ENCODE assay signal across 9 mouse cellular contexts in the genomic region with DNA sequence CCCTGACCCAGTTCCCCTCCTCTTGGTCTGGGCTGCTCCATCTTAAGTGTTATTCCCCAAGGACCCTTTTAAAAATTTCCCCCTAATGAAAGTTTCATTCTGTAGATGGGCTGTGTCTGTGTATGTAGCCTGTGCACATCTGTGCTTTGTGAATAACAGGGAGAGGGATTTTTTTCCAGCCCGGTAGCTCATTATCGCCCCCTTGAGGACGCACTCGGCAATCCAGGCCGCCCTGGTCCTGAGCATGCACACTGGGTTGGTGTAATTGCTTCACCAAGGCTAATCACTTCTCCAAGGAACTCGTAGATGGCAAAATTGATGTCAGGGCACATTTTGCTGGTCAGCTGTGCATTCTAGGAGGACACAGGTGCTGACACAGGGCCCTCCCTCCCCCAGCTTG. TPM values are rescaled to one million over a fixed set of nuclear protein-coding genes. Genes with fewer than 3 reads are reported as not detected.
DNase-seq lines count a peak whose midpoint lies in the region; ATAC-seq lines count a peak whose summit lies in the region.
"Had no signal": no experiment of that assay in that cellular context is flagged by ENCODE, and none has a peak within 500 bp of the region (broad histone marks: within the 10 kb centered on the region; RNA-seq: fewer than 3 reads in every experiment).

No protein-coding gene starts in this region.

- H3K4me1 ChIP-seq in limb, embryonic 11.5 days (ENCODE audit: control insufficient read depth, insufficient read depth, low read length), result peaks cover 7% of the 10 kb centered on the region; the same call in 1 of the 2 replicates

- no peak overlapping the region for H3K4me2 ChIP-seq in limb, embryonic 11.5 days (ENCODE audit: low read depth, severe bottlenecking)

- H3K9me3 ChIP-seq in limb, embryonic 11.5 days (ENCODE audit: control insufficient read depth, low read length), result no peaks in the 10 kb centered on the region

- 9% methylated on average over 6 of the region's 6 CpGs for WGBS in limb, embryonic 11.5 days

- peaks cover 34% of the 10 kb centered on the region for H3K27me3 ChIP-seq in limb, embryonic 11.5 days (ENCODE audit: control insufficient read depth, insufficient read depth, low read length)

- H3K9ac ChIP-seq in limb, embryonic 11.5 days (ENCODE audit: low read length), result no peak overlapping the region

- peak; percentile 56 to 68 for DNase-seq in cerebellum, adult 18-20 months
- no peak for DNase-seq in cerebellum, adult 9-11 months
- DNase-seq in left cerebral cortex, adult 18-20 months (ENCODE audit: low spot score in 2 of 2), result peak; percentile 32 to 55
- no peak for DNase-seq in left cerebral cortex, adult 11 months (ENCODE audit: low spot score)
- peak; percentile 81 for DNase-seq in MN1 (ENCODE audit: low spot score)
- DNase-seq in embryo, embryonic 10.5 days (ENCODE audit: low spot score), result peak; percentile 73
- DNase-seq in limb, embryonic 11.5 days (ENCODE audit: low spot score), result peak; percentile 84
- DNase-seq in thymus, postnatal 0 days (ENCODE audit: low spot score), result peak; percentile 27

- ATAC-seq in limb, embryonic 11.5 days (ENCODE audit: insufficient number of reproducible peaks, low FRiP score, low TSS enrichment, low read depth), result no peak

- no peak overlapping the region for H3K4me3 ChIP-seq in limb, embryonic 11.5 days (ENCODE audit: low read depth, low read length)

- H3K27ac ChIP-seq in limb, embryonic 11.5 days (replicated peaks; ENCODE audit: low read depth, low read length), result no peak overlapping the region

- no peaks in the 10 kb centered on the region for H3K36me3 ChIP-seq in limb, embryonic 11.5 days (ENCODE audit: control insufficient read depth, insufficient read depth, low read length)

RNA-seq across cellular contexts. Expression of a gene that starts 14.3 kb away (rescaled TPM):
- 1 to 10 TPM; 3.1 to 4.2 TPM for total RNA-seq in left cerebral cortex, adult 18-20 months (2021)
- polyA plus RNA-seq in limb, embryonic 11.5 days (2014; fragmentation: Nextera tagmentation; extraction: Ambion mirVana), result 0.09 and 0.23 TPM in 2 replicates
- 0.08 TPM in 2 replicates for polyA plus RNA-seq in thymus, postnatal 0 days (2015; fragmentation: Nextera tagmentation; extraction: Ambion mirVana)
- polyA plus RNA-seq: heart, embryonic 14.5 days had no signal

Comparison
In these comparisons a context has a peak if more than half of its experiments do, and no peak if none do; other contexts are left out.
1. DNase-seq: peak in cerebellum, adult 18-20 months (2 of 2), left cerebral cortex, adult 18-20 months (2 of 2), MN1 (single experiment), embryo, embryonic 10.5 days (single experiment), limb, embryonic 11.5 days (single experiment) and thymus, postnatal 0 days (single experiment); none in cerebellum, adult 9-11 months (single experiment) and left cerebral cortex, adult 11 months (single experiment).